Mouse (Mus musculus) right cerebral cortex, postnatal 4 days (tissue): ENCODE results near the gene Neurod6.
A peak's percentile ranks its signal among the peaks of the same experiment; 100 is the strongest.
"Not testable (repeated sequence)": the region's sequence is repeated elsewhere in the genome, so short reads cannot be mapped to it uniquely, and the experiment has no call there.

ENCODE experiments used
- DNase-seq: peaks from one replicate; pipeline ENCODE4 v3.0.0-alpha.2; 2022

The Neurod6 gene

GRCm38 (mm10) chr6:55680974-55681373 is at the start of gene Neurod6:
Gene Neurod6, minus strand, starts transcription at chr6:55681263.
- peak; percentile 57 for DNase-seq

GRCm38 (mm10) chr6:55717209-55717608 is 36.1 kb upstream of the Neurod6 start:
- peak; percentile 71 for DNase-seq

DNA sequence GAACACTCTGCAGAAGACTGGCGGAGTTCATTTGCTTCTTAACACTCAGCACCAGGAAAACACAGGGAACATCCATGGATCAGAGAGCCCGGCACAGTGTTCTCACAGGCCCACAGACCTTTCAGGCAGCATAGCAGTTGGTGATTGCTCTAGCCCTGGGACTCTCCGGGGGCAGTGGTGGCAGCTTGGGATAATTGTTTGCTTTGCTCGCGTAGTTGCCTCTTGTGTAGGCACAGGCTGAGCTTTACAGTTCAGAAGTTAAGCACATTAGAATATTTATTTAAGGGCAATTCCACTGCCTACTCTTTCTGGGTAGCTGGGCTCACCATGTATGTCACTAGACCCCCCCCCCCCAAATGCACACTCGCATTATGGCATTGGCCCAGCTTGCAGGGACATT is 34.4 kb upstream of the Neurod6 start:
- no peak for DNase-seq

DNA sequence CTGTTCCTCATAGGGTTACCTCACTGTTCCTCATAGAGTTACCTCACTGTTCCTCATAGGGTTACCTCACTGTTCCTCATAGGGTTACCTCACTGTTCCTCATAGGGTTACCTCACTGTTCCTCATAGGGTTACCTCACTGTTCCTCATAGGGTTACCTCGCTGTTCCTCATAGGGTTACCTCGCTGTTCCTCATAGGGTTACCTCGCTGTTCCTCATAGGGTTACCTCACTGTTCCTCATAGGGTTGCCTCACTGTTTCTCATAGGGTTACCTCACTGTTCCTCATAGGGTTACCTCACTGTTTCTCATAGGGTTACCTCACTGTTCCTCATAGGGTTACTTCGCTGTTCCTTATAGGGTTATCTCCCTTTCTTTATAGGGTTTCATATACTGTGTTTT is 29.9 kb upstream of the Neurod6 start:
- not testable (repeated sequence) for DNase-seq

DNA sequence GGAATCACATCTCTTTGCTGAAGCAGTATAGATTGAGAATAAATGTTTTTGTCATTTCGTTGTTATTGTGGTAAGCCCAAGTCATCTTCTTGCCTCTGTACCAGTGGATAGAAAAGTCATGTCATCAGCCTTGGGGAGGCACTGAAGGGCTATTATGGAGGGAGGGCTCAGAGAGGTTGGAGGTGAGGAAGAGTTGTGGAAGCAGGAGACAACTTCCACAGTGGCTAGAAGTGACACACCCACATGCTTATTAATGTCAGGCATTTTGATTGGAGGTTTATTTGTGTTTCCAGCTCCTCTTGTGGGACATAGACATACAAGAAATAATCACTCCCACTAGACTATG is 23.7 kb upstream of the Neurod6 start:
- DNase-seq, result no peak

DNA sequence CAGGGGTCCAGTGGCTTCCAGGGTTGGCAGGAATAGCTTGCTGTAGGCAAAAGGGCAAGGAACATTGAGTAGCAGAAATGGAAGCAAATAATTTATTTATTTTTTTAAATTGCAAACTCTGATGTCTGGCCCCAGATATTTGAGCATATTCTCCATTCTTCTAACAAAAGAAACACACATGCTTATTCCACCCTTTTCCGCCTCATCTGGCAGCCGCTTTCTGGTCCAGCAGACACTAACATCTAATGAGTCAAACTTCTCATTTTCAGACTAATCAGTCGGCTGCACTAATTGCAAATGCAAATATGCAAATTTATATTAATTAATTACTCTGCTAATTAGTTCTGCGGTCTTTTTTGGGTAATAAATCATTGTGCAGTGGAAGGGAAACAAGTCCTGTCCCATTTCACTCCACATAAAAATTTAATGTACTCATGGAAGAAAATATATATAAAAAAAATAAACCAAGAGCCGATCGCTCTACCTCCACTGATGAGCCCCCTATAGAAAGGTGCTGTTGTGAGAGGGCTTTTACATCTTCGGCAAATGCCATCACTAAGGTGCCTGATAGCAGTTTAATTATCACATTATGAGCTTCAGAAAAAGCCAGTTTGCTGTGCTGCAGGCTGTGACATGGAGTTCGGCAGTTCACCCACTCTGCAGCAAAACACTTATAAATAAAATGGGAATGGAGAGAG is 23.1 kb upstream of the Neurod6 start:
- no peak for DNase-seq

DNA sequence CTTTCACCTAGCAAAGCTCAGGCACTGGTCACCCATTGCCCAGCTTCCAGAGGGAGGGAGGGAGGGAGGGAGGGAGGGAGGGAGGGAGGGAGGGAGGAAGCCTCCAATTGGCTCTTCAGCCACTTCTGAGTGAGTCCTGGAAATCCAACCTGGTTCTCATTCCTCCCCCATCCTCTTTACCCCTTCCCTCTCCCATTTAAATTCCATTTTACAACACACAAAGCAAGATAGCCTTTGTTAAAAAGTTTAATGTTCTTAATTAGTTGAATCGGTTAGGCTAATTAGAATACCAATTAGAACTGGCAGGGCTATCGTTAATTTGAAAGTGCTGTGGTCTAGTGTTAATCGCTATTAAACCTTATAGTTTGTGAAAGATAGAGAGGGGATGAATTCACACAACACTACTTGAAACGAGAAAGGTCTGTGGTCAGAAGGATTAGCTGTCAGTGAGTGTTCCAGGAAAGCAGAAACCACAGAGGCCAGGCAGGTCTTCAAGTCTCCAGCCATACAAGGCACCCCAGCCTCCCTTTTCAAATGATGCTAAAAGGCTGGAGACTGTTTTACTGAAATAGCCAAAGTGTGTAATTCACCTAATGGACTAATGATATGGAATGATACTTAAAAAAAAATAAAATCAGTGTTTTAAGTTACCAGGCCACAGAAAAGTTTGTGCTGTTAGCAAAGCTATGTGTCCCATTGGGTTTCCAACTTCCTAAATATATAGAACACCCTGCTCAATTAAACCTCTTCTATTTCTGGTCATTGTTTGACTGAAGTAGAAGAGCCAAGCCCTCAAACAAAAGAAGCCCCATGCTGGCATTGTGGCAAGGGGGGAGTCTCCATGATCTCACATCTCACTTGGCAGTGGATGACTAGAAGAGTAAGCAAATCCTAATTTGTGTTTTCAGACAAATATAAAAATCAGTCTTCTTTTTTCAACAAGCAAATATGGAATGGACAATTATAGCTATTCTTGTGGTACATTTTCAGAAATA is 19.6 kb upstream of the Neurod6 start:
- DNase-seq, result no peak

- no peak for DNase-seq
Measured at GRCm38 (mm10) chr6:55690015-55690531, 9.0 kb upstream of the Neurod6 start.

- no peak for DNase-seq
Measured at GRCm38 (mm10) chr6:55683506-55683905, 2.4 kb upstream of the Neurod6 start.

DNA sequence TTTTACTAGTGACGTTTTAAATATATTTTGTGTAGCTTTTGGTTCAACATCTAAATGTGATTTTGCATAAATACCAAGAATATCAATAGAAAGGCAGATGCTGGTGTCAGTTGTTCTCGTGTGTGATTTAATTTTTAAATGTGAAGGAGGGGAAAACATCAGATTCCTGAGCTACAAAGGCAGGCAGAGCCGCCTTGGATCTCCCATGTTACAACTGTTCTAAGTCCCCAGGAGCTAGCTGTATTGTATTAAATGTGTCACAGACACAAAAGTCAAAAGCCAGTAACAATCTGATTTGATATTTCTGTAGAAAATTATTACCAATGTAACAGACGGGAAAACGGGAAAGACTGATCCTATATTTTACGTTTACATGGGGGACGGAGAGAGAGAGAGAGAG is 1.8 kb upstream of the Neurod6 start:
- DNase-seq, result no peak

- peak; percentile 44 for DNase-seq
Measured at GRCm38 (mm10) chr6:55678571-55679185, 2.4 kb downstream of the Neurod6 start.

GRCm38 (mm10) chr6:55677326-55677725 is 3.7 kb downstream of the Neurod6 start:
- DNase-seq, result peak; percentile 27

DNA sequence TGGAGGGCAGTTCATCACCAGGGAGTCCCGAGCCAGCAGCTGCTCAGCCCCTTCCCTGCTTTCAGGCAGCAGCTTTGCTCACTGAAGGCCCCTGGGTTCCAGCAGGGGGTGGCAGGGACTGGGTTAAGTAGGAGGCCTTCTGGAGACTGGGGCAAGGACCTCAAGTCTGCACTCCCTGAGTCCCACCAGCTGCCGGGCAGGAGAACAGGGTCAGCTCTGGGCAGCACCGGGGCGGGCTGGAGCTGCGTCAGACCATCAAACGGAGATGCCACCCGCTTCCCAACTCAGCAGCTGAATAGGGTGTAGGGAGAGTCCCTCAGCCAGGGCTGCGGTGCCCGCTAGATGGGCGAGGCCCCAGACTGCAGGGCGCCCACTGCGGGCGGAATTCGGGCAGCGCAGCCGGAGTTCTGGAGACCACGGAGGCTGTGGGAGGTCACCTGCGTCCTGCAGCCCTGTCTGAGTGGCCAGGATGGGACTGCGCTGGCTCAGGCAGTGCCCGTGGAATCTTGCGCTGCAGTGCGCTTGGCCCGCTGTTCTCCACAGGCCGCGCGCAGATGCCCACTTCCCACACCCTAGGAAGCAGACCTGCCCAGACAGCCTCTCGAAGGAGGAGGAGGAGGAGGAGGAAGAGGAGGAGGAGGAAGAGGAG is 4.3 kb downstream of the Neurod6 start:
- peak; percentile 65 for DNase-seq

- DNase-seq, result no peak
Measured at GRCm38 (mm10) chr6:55676141-55676662, 4.9 kb downstream of the Neurod6 start.

GRCm38 (mm10) chr6:55667801-55668200 is 13.3 kb downstream of the Neurod6 start:
- no peak for DNase-seq

GRCm38 (mm10) chr6:55661126-55661915 is 19.7 kb downstream of the Neurod6 start:
- no peak for DNase-seq

- DNase-seq, result no peak
Measured at GRCm38 (mm10) chr6:55649996-55650395, 31.1 kb downstream of the Neurod6 start.

DNA sequence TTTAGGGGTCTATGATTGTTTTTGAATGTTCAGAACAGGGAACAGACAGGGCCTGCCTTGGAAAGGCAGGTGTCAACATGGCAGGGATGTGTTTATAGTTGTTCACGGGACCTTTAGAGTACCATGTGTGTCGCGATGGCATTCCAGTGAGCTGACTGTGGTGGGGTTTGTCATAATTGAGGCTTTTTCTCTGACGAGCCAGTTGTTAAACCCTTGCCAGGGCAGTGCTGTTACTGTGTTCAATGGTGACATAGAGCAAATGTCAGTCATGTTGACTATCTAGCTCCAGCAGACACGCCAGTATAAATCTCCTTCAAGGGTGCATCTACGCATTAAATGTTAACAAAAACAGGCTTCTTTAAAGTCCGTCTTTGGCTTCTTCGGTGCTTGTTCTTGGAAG is 31.5 kb downstream of the Neurod6 start:
- DNase-seq, result no peak

- no peak for DNase-seq
Measured at GRCm38 (mm10) chr6:55648886-55649285, 32.2 kb downstream of the Neurod6 start.

DNA sequence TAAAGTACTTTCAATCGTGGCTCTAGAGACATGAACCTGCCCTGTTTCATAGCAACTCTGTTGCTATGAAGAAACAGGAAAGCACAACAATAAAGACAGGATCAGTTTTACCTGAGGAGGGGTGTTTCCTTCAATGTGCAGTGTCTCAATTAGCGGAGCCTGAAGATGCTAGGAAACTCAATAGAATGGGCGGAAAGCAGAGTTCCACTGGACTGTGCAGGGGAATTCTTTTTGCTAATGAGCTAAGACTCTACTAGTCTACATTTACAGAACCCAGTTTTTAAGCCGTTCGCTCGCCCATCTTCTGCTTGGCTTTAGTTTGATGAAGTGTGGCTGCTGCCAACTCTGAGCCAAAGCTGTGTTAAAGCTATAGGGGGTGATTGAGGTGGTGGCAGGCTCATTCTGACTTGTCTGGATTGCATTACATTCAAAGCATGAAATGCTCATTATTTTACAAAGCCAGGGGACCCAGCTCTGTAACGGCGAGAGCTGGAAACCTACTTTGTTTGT is 33.2 kb downstream of the Neurod6 start:
- no peak for DNase-seq

- DNase-seq, result no peak
Measured at GRCm38 (mm10) chr6:55646824-55647560, 34.1 kb downstream of the Neurod6 start.
